Mouse (Mus musculus): Measurements from ENCODE around the gene Serpinf1. TPM values are rescaled to one million over a fixed set of nuclear protein-coding genes. Genes with fewer than 3 reads are reported as not detected.
"Not testable (repeated sequence)": the region's sequence is repeated elsewhere in the genome, so short reads cannot be mapped to it uniquely, and the experiment has no call there.

Gene Serpinf1
- polyA plus RNA-seq, 1 experiment from 2014 or later: 56.2 TPM

DNA sequence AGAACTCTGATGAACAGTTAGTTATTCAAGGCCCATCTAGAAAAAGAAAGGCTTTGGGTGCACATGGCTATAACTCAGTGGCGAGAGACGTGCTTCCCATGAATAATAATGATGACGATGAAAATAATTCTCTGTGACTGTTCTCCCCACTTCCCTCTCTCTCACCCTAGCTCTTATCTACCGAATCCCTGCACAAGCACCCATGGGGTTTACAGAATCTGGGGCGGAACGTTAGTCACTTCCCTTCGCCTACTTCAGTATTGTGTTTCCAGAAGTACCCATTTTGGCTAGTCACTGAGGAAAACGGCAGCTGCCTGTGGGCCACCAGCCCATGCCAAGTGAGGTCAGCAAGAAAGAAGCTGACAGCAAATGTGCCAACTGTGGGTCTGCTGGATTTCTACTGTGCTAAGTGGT is 36.1 kb upstream of the Serpinf1 start:
- DNase-seq (ENCODE audit: low spot score, missing footprints) (no peak), ATAC-seq (ENCODE audit: low FRiP score) (no peak)
- Histone ChIP-seq H3K4me1 (ENCODE audit: control insufficient read depth, insufficient read depth, low read length) (peaks cover 26% of the 10 kb centered on the region), H3K27me3 (ENCODE audit: control insufficient read depth, insufficient read depth, low read length) (no peaks in the 10 kb centered on the region), H3K4me2 (no peak overlapping the region), H3K9ac (ENCODE audit: low read length) (no peak overlapping the region), H3K4me3 (ENCODE audit: low read depth, low read length) (no peak overlapping the region), H3K9me3 (ENCODE audit: control insufficient read depth, low read length) (no peaks in the 10 kb centered on the region), H3K36me3 (ENCODE audit: control insufficient read depth, insufficient read depth, low read length) (no peaks in the 10 kb centered on the region), H3K27ac (ENCODE audit: low read depth, low read length) (no peak overlapping the region)
- 85% methylated on average over 8 of the region's 8 CpGs for WGBS

- Histone ChIP-seq H3K4me1 (ENCODE audit: control insufficient read depth, insufficient read depth, low read length) (peaks cover 26% of the 10 kb centered on the region), H3K27ac (ENCODE audit: low read depth, low read length) (no peak overlapping the region), H3K9me3 (ENCODE audit: control insufficient read depth, low read length) (no peaks in the 10 kb centered on the region), H3K4me3 (ENCODE audit: low read depth, low read length) (no peak overlapping the region), H3K9ac (ENCODE audit: low read length) (no peak overlapping the region), H3K36me3 (ENCODE audit: control insufficient read depth, insufficient read depth, low read length) (no peaks in the 10 kb centered on the region), H3K27me3 (ENCODE audit: control insufficient read depth, insufficient read depth, low read length) (no peaks in the 10 kb centered on the region), H3K4me2 (no peak overlapping the region)
- ATAC-seq (ENCODE audit: low FRiP score) (no peak), DNase-seq (ENCODE audit: low spot score, missing footprints) (peak; percentile 87)
- WGBS: 15% methylated on average over 3 of the region's 3 CpGs
Measured at GRCm38 (mm10) chr11:75458169-75458568, 35.7 kb upstream of the Serpinf1 start.

DNA sequence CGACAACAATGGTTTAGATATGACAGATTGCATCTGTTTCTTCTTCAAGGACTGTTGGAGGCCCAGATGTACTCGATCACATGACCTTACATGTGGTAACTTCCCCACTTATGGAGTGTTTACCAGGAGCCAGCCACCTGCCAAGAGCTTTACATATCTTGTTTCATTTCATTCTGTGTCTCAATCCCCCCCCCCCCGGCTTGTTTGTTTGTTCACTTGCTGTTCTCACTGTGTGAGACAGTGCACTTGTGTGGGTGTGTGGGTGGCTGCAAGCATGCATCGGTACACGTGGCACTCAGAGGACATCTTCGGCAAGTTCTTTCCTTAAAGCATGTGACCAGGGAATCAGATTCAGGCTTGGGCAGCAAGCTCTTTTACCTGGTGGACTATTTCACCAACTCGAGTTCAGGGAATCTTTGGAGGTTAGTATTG is 34.0 kb upstream of the Serpinf1 start:
- Histone ChIP-seq H3K36me3 (ENCODE audit: control insufficient read depth, insufficient read depth, low read length) (no peaks in the 10 kb centered on the region), H3K4me3 (ENCODE audit: low read depth, low read length) (no peak overlapping the region), H3K4me1 (ENCODE audit: control insufficient read depth, insufficient read depth, low read length) (peaks cover 17% of the 10 kb centered on the region), H3K27ac (ENCODE audit: low read depth, low read length) (no peak overlapping the region), H3K4me2 (no peak overlapping the region), H3K9ac (ENCODE audit: low read length) (no peak overlapping the region), H3K27me3 (ENCODE audit: control insufficient read depth, insufficient read depth, low read length) (no peaks in the 10 kb centered on the region), H3K9me3 (ENCODE audit: control insufficient read depth, low read length) (no peaks in the 10 kb centered on the region)
- no peak for ATAC-seq (ENCODE audit: low FRiP score)
- WGBS: 84% methylated on average over 7 of the region's 7 CpGs
- no peak for DNase-seq (ENCODE audit: low spot score, missing footprints)

- not testable (repeated sequence) for ATAC-seq (ENCODE audit: low FRiP score); H3K4me2 ChIP-seq
Measured at GRCm38 (mm10) chr11:75455971-75456370, 33.5 kb upstream of the Serpinf1 start.

GRCm38 (mm10) chr11:75455041-75455736 is 32.7 kb upstream of the Serpinf1 start:
- Histone ChIP-seq H3K27me3 (ENCODE audit: control insufficient read depth, insufficient read depth, low read length) (no peaks in the 10 kb centered on the region), H3K27ac (ENCODE audit: low read depth, low read length) (0 out of 2 replicates have a peak overlapping the region, but pooled peaks have one; percentile 22), H3K36me3 (ENCODE audit: control insufficient read depth, insufficient read depth, low read length) (no peaks in the 10 kb centered on the region), H3K9ac (ENCODE audit: low read length) (peak overlapping the region; percentile 66), H3K4me2 (peak overlapping the region; percentile 97), H3K9me3 (ENCODE audit: control insufficient read depth, low read length) (no peaks in the 10 kb centered on the region), H3K4me3 (ENCODE audit: low read depth, low read length) (peak overlapping the region; percentile 58), H3K4me1 (ENCODE audit: control insufficient read depth, insufficient read depth, low read length) (peaks cover 16% of the 10 kb centered on the region)
- ATAC-seq (ENCODE audit: low FRiP score) (no peak), DNase-seq (ENCODE audit: low spot score, missing footprints) (no peak)
- 82% methylated on average over 10 of the region's 10 CpGs for WGBS

More at GRCm38 (mm10) chr11:75455971-75456370, 33.5 kb upstream of the Serpinf1 start:
- not testable (repeated sequence) for H3K36me3 ChIP-seq (ENCODE audit: control insufficient read depth, insufficient read depth, low read length); H3K27me3 ChIP-seq (ENCODE audit: control insufficient read depth, insufficient read depth, low read length); H3K9me3 ChIP-seq (ENCODE audit: control insufficient read depth, low read length); H3K4me3 ChIP-seq (ENCODE audit: low read depth, low read length); H3K9ac ChIP-seq (ENCODE audit: low read length); H3K27ac ChIP-seq (ENCODE audit: low read depth, low read length); DNase-seq (ENCODE audit: low spot score, missing footprints)
- peaks cover 17% of the 10 kb centered on the region for H3K4me1 ChIP-seq (ENCODE audit: control insufficient read depth, insufficient read depth, low read length)
- WGBS: 92% methylated on average over 2 of the region's 2 CpGs

DNA sequence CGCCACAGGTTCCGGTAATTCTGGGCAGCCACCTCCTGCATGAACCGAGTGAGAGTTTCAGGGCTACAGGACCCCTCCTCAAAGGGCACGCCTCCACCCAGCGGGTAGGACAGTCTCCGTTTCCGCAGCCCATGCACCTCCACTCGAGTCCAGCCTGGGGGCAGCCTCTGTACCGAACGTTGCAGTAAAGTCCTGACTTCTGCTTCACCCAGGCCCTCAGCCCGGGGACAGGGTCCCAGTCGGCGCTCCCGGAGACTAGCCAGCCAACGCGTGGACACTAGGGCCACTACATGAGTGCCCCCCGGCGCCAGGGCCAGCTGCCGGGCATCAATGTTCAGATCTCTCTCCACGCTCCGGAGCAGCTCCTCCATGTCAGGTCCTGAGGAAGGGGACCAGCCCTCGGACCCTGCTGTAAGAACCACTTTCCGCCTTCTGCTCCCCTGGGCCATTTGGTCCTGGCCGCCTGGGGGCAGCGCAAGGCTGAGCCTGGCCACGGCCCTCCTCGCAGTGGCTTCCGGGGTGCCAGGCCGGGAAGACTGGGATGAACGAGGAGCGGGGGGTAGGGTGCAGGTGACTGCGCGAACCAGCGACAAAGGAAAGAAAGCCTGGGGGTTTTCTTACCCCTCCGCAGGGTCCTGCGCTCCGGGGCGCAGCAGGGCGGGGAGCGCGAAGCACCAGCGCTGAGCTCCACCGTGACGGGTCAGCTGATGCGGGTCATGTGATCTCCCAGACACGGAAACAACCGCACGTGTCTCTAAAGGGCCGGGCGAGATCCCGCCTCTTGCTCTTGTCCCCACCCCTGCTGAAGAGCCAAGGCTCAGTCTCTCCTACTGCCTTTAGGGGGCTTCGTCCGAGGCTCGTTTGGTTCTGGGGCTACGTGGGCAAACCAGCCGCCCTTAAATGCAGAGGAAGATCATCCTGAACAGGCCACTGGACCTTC is 31.8 kb upstream of the Serpinf1 start, which contains the start of gene Wdr81:
Gene Wdr81, minus strand, starts transcription at position 727 of the 940 bp plus-strand sequence.
- Histone ChIP-seq H3K9me3 (ENCODE audit: control insufficient read depth, low read length) (no peaks in the 10 kb centered on the region), H3K36me3 (ENCODE audit: control insufficient read depth, insufficient read depth, low read length) (no peaks in the 10 kb centered on the region), H3K27ac (ENCODE audit: low read depth, low read length) (0 out of 2 replicates have a peak within 1 kb of the TSS, but pooled peaks have one; percentile 22), H3K27me3 (ENCODE audit: control insufficient read depth, insufficient read depth, low read length) (no peaks in the 10 kb centered on the region), H3K4me2 (peak within 1 kb of the TSS; percentile 97), H3K4me1 (ENCODE audit: control insufficient read depth, insufficient read depth, low read length) (peaks cover 9% of the 10 kb centered on the region), H3K4me3 (ENCODE audit: low read depth, low read length) (peak within 1 kb of the TSS; percentile 58), H3K9ac (ENCODE audit: low read length) (peak within 1 kb of the TSS; percentile 66)
- DNase-seq (ENCODE audit: low spot score, missing footprints) (peak; percentile 98), ATAC-seq (ENCODE audit: low FRiP score) (peak; percentile 93)
- WGBS: 3% methylated on average over 56 of the region's 56 CpGs

- no peak for ATAC-seq (ENCODE audit: low FRiP score)
- H3K9me3 ChIP-seq (ENCODE audit: control insufficient read depth, low read length): no peaks in the 10 kb centered on the region
- no peak overlapping the region for H3K27ac ChIP-seq (ENCODE audit: low read depth, low read length)
- H3K4me2 ChIP-seq: no peak overlapping the region
- H3K9ac ChIP-seq (ENCODE audit: low read length): no peak overlapping the region
- H3K4me1 ChIP-seq (ENCODE audit: control insufficient read depth, insufficient read depth, low read length): peaks cover 9% of the 10 kb centered on the region
- no peak for DNase-seq (ENCODE audit: low spot score, missing footprints)
- H3K27me3 ChIP-seq (ENCODE audit: control insufficient read depth, insufficient read depth, low read length): no peaks in the 10 kb centered on the region
- no peaks in the 10 kb centered on the region for H3K36me3 ChIP-seq (ENCODE audit: control insufficient read depth, insufficient read depth, low read length)
- no peak overlapping the region for H3K4me3 ChIP-seq (ENCODE audit: low read depth, low read length)
- 94% methylated on average over 31 of the region's 31 CpGs for WGBS
Measured at GRCm38 (mm10) chr11:75452812-75453557, 30.5 kb upstream of the Serpinf1 start.

DNA sequence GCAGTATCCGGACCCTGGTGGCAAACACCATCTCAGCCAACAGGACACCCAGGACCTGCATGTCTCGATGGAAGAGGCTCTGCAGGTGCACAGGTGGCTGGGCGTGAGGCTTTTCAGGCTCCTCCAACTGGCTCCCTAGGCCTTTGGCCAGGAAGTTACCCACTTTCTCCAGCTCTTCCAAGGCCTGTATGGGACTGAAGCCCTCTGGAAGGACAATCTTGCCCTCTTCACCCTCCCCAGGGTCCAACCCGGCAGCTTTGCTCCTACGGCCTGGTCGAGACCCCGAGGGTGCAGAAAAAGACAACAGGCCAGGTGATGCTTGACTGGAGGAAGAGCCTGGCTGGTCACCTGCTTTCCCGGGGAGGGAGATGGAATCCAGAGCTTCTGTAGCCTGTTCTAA is 29.6 kb upstream of the Serpinf1 start:
- Histone ChIP-seq H3K27ac (ENCODE audit: low read depth, low read length) (no peak overlapping the region), H3K36me3 (ENCODE audit: control insufficient read depth, insufficient read depth, low read length) (no peaks in the 10 kb centered on the region), H3K27me3 (ENCODE audit: control insufficient read depth, insufficient read depth, low read length) (no peaks in the 10 kb centered on the region), H3K9me3 (ENCODE audit: control insufficient read depth, low read length) (no peaks in the 10 kb centered on the region), H3K9ac (ENCODE audit: low read length) (no peak overlapping the region), H3K4me3 (ENCODE audit: low read depth, low read length) (no peak overlapping the region), H3K4me1 (ENCODE audit: control insufficient read depth, insufficient read depth, low read length) (peaks cover 9% of the 10 kb centered on the region), H3K4me2 (no peak overlapping the region)
- 91% methylated on average over 8 of the region's 8 CpGs for WGBS
- no peak for ATAC-seq (ENCODE audit: low FRiP score)
- no peak for DNase-seq (ENCODE audit: low spot score, missing footprints)

All from midbrain, embryonic 11.5 days (tissue).